Mouse (Mus musculus) midbrain, embryonic 16.5 days (tissue): ENCODE data around the gene Hoxa6. TPM values are rescaled to one million over a fixed set of nuclear protein-coding genes. Genes with fewer than 3 reads are reported as not detected.

Experiments used
- ATAC-seq: fragments of 200-750 bp; cut with Nextera tagmentation; 2 replicates; pipeline ENCODE4 v1.8.0; 2017; ENCODE audit warnings: moderate TSS enrichment
- H3K27ac ChIP-seq: fragments of 300-500 bp; sonication (generic); 2 replicates; pipeline ENCODE4 v1.5.1; 2014; ENCODE audit warnings: mild to moderate bottlenecking, low read length, mixed read lengths
- H3K27me3 ChIP-seq: fragments of 300-500 bp; sonication (generic); 2 replicates; pipeline ENCODE4 v1.6.1; 2014; ENCODE audit warnings: low read depth, low read length, mixed read lengths; ENCODE audit not compliant: control insufficient read depth, insufficient read depth
- H3K36me3 ChIP-seq: fragments of 300-500 bp; sonication (generic); 2 replicates; pipeline ENCODE4 v1.6.1; 2014; ENCODE audit warnings: mild to moderate bottlenecking, low read length, moderate library complexity, mixed read lengths; ENCODE audit not compliant: control insufficient read depth, insufficient read depth
- H3K4me1 ChIP-seq: fragments of 300-500 bp; sonication (generic); 2 replicates; pipeline ENCODE4 v1.6.1; 2014; ENCODE audit warnings: mild to moderate bottlenecking, low read length, mixed read lengths; ENCODE audit not compliant: control insufficient read depth, insufficient read depth
- H3K4me2 ChIP-seq: fragments of 300-500 bp; sonication (generic); 2 replicates; pipeline ENCODE4 v1.6.1; 2014; ENCODE audit warnings: mild to moderate bottlenecking, low read length, mixed read lengths
- H3K4me3 ChIP-seq: fragments of 300-500 bp; sonication (generic); 2 replicates; pipeline ENCODE4 v1.5.1; 2014; ENCODE audit warnings: low read depth, mild to moderate bottlenecking, low read length, moderate library complexity, mixed read lengths
- H3K9ac ChIP-seq: fragments of 300-500 bp; sonication (generic); 2 replicates; pipeline ENCODE4 v1.6.1; 2014; ENCODE audit warnings: low read depth, low read length, mixed read lengths
- H3K9me3 ChIP-seq: fragments of 300-500 bp; sonication (generic); replicated peaks from 2 replicates; pipeline ENCODE4 v1.6.1; 2014; ENCODE audit warnings: mild to moderate bottlenecking, low read length, mixed read lengths; ENCODE audit not compliant: control insufficient read depth, poor library complexity, severe bottlenecking
- WGBS: fragments of 180-500 bp; shearing (Covaris S2); extraction: QIAGEN DNeasy Blood & Tissue Kit; methylation state at CpG from one replicate; pipeline ENCODE4 v1.1.7; 2014; 5-methylcytosine and 5-hydroxymethylcytosine counted together
- polyA plus RNA-seq: library from polyadenylated mRNA; unstranded; fragments of >200 nt; fragmentation: Nextera tagmentation; extraction: Ambion mirVana; gene quantifications from 2 replicates; pipeline ENCODE4 v1.2.1, GENCODE M21; 2015

Gene Hoxa6
- polyA plus RNA-seq, 1 experiment from 2014 or later, result not detected

DNA sequence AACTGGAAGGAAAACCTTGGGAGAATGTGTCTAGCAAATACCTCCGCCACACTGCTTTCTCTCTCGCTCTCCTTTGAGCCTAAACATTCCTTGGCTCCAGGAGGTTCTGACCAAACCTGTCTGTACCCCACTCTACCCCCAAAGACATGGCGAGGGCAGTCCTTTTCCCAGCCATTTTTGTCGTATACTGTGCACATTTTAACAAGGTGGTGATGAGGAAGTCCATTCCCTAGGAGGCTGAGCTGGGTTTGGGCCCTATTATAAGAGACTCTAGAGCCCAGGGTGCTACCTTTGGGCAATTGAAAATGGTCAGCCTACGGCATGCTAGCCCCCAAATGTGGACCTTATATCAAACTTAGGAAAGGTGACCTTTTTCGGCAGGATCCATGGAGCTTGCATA is 27.3 kb upstream of the Hoxa6 start:
- Histone ChIP-seq H3K9ac (no peak overlapping the region), H3K4me3 (no peak overlapping the region), H3K27ac (no peak overlapping the region), H3K9me3 (no peaks in the 10 kb centered on the region), H3K27me3 (peaks cover 82% of the 10 kb centered on the region), H3K4me2 (no peak overlapping the region), H3K4me1 (no peaks in the 10 kb centered on the region), H3K36me3 (no peaks in the 10 kb centered on the region)
- WGBS, result 29% methylated on average over 6 of the region's 6 CpGs
- ATAC-seq, result no peak

DNA sequence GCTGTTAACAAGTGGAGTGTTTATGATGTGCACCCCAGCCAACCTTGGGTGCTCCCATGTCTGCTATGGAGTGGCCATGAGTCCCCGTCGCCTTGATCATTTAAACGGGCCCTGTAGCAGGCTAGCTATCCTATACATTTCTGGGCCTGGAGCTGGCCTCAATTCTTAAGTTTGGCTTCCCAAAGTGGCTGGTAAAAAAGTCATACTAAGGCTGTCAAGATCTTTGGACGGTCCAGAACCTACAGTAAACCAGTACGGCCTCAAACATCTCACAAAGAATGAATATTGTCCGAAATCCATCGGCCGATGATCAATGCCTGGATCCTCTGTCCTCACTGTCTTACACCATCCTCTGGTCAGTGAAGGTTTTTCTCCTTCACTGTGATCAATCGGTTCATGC is 26.7 kb upstream of the Hoxa6 start:
- Histone ChIP-seq H3K4me3 (no peak overlapping the region), H3K27me3 (peaks cover 81% of the 10 kb centered on the region), H3K36me3 (no peaks in the 10 kb centered on the region), H3K27ac (no peak overlapping the region), H3K9me3 (no peaks in the 10 kb centered on the region), H3K9ac (no peak overlapping the region), H3K4me2 (no peak overlapping the region), H3K4me1 (no peaks in the 10 kb centered on the region)
- ATAC-seq, result no peak
- WGBS, result 30% methylated on average over 9 of the region's 9 CpGs

GRCm38 (mm10) chr6:52234428-52235140 is 26.1 kb upstream of the Hoxa6 start:
- ATAC-seq, result no peak

GRCm38 (mm10) chr6:52233546-52234427 is 25.3 kb upstream of the Hoxa6 start:
- Histone ChIP-seq H3K36me3 (no peaks in the 10 kb centered on the region), H3K4me2 (no peak overlapping the region), H3K4me1 (no peaks in the 10 kb centered on the region), H3K4me3 (no peak overlapping the region), H3K27ac (no peak overlapping the region), H3K27me3 (peaks cover 80% of the 10 kb centered on the region), H3K9ac (no peak overlapping the region), H3K9me3 (no peaks in the 10 kb centered on the region)
- 2% methylated on average over 64 of the region's 70 CpGs for WGBS
- no peak for ATAC-seq

More at GRCm38 (mm10) chr6:52234428-52235140, 26.1 kb upstream of the Hoxa6 start:
- Histone ChIP-seq H3K9me3 (no peaks in the 10 kb centered on the region), H3K36me3 (no peaks in the 10 kb centered on the region), H3K27ac (no peak overlapping the region), H3K27me3 (peaks cover 76% of the 10 kb centered on the region), H3K4me2 (no peak overlapping the region), H3K4me3 (no peak overlapping the region), H3K4me1 (no peaks in the 10 kb centered on the region), H3K9ac (no peak overlapping the region)
- under 1% methylated on average over 56 of the region's 68 CpGs for WGBS

DNA sequence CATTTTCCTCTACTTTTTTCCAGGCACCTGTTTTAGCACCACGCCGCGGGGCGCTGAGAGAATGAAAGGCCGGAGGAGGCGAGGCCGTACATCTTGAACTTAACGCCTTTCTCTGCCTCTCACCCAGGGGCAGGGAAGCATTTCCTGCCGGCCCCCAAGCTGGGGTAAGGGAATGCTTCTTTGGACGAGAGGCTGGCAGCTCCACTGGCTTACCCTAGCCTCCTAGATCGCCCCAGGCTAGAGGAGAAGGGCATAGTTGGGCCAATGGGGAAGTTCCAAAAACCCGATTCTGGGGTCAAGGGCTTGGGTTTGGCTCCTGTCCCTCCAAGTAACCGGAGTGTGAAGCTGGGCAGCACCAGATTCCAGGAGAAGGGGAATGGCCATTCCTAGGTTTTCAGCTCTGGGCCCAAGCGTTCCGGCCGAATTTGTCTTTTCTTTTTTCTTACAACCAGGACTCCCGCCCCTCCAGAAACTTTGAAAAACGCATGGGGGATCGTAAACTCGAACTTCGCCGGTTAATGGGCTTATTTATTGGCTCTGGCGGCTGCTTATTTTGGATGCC is 24.5 kb upstream of the Hoxa6 start:
- Histone ChIP-seq H3K4me3 (no peak overlapping the region), H3K36me3 (no peaks in the 10 kb centered on the region), H3K27me3 (peaks cover 83% of the 10 kb centered on the region), H3K4me2 (no peak overlapping the region), H3K4me1 (no peaks in the 10 kb centered on the region), H3K27ac (no peak overlapping the region), H3K9me3 (no peaks in the 10 kb centered on the region), H3K9ac (no peak overlapping the region)
- 3% methylated on average over 23 of the region's 23 CpGs for WGBS
- no peak for ATAC-seq

DNA sequence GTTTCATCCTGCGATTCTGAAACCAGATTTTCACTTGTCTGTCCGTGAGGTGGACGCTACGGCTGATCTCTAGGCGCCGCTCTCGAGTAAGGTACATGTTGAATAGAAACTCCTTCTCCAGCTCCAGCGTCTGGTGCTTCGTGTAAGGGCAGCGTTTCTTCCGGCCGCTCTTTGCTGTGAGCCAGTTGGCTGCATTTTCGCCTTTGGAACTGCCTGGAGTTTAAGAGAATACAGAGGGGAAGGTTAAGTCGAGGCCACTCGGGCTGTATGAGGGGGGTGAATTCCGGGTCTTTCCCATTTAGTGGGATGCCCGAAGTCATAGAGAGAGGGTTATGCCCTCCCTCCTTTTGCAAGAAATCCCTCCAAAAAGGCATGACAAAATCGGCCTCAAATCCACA is 24.0 kb upstream of the Hoxa6 start:
- Histone ChIP-seq H3K4me2 (no peak overlapping the region), H3K27me3 (peaks cover 82% of the 10 kb centered on the region), H3K36me3 (no peaks in the 10 kb centered on the region), H3K9me3 (no peaks in the 10 kb centered on the region), H3K4me1 (no peaks in the 10 kb centered on the region), H3K27ac (no peak overlapping the region), H3K4me3 (no peak overlapping the region), H3K9ac (no peak overlapping the region)
- under 1% methylated on average over 18 of the region's 18 CpGs for WGBS
- ATAC-seq, result no peak

DNA sequence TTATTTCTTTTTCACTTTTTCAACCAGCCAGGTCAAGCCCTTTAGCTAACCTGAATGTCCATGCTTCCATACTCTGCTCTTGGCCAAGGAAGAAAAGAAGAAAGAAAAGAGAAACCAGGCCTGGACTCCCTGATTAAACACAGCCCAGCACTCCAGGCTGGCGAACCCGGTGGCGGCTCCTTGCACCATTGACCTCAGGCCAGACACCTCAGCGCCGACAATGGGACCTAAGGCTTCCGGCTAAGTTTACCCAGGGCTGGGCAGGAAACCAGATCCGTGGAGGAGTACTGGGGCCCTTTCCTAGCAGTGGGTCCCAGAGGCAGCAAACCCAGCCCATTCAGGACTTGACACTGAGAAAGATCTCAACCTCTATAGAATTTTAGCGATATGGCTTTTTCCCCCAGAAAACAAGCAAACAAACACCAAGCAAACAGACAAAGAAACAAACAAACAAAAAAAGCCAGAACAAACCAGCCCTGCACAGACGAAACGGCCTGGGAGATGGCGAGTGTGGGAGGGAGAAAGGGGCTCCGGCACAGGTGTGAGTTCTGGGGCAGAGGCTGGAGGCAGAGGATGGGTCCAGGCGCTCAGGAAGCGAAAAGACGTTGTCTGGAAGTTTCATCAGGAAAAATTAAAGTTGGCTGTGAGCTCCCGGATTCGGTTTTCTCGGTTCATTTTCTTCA is 23.5 kb upstream of the Hoxa6 start:
- H3K36me3 ChIP-seq, result no peaks in the 10 kb centered on the region
- no peak for ATAC-seq
- H3K9ac ChIP-seq, result no peak overlapping the region
- H3K4me1 ChIP-seq, result no peaks in the 10 kb centered on the region
- H3K4me3 ChIP-seq, result no peak overlapping the region
- H3K9me3 ChIP-seq, result no peaks in the 10 kb centered on the region
- no peak overlapping the region for H3K27ac ChIP-seq
- WGBS, result 2% methylated on average over 18 of the region's 18 CpGs
- H3K27me3 ChIP-seq, result peaks cover 82% of the 10 kb centered on the region
- no peak overlapping the region for H3K4me2 ChIP-seq

GRCm38 (mm10) chr6:52230516-52231165 is 22.1 kb upstream of the Hoxa6 start, which contains the start of gene Hoxa9:
Gene Hoxa9, minus strand, starts transcription at chr6:52231089.
- H3K4me2 ChIP-seq, result no peak within 1 kb of the TSS
- no peak within 1 kb of the TSS for H3K4me3 ChIP-seq
- 3% methylated on average over 19 of the region's 36 CpGs for WGBS
- H3K9me3 ChIP-seq, result no peaks in the 10 kb centered on the region
- H3K27me3 ChIP-seq, result peaks cover 80% of the 10 kb centered on the region
- no peaks in the 10 kb centered on the region for H3K4me1 ChIP-seq
- H3K9ac ChIP-seq, result no peak within 1 kb of the TSS
- H3K27ac ChIP-seq, result no peak within 1 kb of the TSS
- ATAC-seq, result no peak
- H3K36me3 ChIP-seq, result no peaks in the 10 kb centered on the region
